Mouse (Mus musculus): Measurements from ENCODE around the gene Gm5426. TPM values are rescaled to one million over a fixed set of nuclear protein-coding genes. Genes with fewer than 3 reads are reported as not detected.
"Not testable (repeated sequence)": the region's sequence is repeated elsewhere in the genome, so short reads cannot be mapped to it uniquely, and the experiment has no call there.

Gm5426 gene
- polyA plus RNA-seq, 1 experiment from 2014 or later, result not detected

DNA sequence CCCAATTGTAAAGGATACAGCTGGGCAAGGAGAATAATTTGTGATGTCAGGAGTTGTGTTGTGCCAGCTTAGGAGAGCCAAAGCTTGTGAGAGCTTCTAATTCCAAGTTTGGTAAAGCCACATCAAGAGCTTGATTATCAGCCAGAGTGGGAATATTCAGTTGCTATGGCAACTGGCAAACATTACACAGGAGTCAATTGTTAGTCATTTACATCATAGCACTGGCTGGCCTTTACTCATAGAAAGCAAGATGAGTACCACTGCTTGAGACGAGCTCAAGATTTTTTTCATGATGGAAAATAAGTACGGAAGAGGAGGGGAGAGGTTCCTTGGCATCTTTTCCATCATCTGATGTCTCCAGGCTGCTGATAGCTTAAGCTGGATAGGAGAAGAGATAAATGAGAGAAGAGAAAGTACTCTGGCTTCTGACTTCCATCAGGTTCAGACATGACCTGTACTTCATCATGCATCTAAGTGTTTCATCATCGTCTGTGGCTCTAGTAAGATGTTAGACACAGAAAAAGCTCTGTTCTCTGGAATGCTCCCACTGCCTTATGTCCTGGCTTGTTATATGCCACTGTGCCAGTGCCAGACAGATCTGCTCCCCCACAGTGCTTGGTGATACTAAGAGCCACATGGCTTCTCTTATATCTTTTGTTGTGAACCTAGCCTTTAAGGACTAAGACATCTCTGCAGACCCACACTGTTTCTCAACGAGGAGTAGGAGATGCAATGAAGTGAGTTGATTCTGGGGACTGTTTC lies 15.0 kb upstream of the Gm5426 start:
- 80% methylated on average over 4 of the region's 4 CpGs for WGBS (ENCODE audit: missing documents)
- no peak overlapping the region for H3K4me3 ChIP-seq (ENCODE audit: inconsistent target)
- no peaks in the 10 kb centered on the region for H3K79me2 ChIP-seq (ENCODE audit: inconsistent target)
- H3K36me3 ChIP-seq (ENCODE audit: inconsistent target), result no peaks in the 10 kb centered on the region
- H3K27ac ChIP-seq, result no peak overlapping the region

DNA sequence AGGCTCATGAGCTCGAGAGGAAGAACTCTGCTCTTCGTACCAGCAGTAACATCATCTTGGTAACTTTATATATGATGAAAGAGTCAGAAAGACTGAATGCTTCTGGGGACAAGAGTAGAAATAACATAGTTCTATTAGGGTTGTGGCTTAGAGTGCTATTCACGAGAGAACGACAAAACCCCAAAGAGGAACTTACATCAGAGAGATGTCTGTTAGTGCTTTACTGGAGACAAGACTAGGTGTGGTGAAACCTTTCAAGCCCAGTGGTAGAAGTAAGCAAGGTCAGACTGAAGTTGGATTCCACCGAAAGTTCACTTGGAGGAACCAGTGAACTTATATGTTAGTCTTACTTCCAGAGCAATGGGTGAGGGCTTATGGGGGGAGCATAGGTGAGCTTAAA lies 12.5 kb upstream of the Gm5426 start:
- no peak overlapping the region for H3K27ac ChIP-seq
- 11% methylated on average over 5 of the region's 5 CpGs for whole genome bisulfite sequencing (ENCODE audit: missing documents)

DNA sequence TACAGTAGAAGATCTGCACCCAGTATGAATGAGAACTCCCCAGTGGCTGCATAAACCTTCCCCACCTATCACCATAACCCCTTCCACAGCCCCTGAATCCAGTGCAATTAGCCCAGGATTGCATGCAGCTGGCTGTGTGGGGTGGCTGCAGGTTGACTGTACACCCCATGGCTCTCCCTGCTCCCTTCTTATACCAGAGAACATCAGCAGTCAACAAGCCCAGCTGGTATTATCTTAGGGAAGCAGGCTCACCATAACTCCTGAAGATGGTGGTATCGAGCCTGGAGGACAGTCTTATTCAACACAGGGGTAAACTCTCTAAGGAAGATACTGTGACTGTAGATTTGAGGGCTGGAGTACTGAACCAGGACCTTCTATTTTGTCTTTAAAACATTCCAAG lies 12.1 kb upstream of the Gm5426 start:
- Histone ChIP-seq H3K27ac (no peak overlapping the region), H3K36me3 (ENCODE audit: inconsistent target) (no peaks in the 10 kb centered on the region), H3K4me3 (ENCODE audit: inconsistent target) (no peak overlapping the region), H3K79me2 (ENCODE audit: inconsistent target) (no peaks in the 10 kb centered on the region)
- WGBS (ENCODE audit: missing documents), result 78% methylated on average over 1 of the region's 1 CpGs

More for the DNA sequence above, 12.5 kb upstream of the Gm5426 start:
- H3K4me3 ChIP-seq (ENCODE audit: inconsistent target), result no peak overlapping the region
- no peaks in the 10 kb centered on the region for H3K79me2 ChIP-seq (ENCODE audit: inconsistent target)
- H3K36me3 ChIP-seq (ENCODE audit: inconsistent target), result no peaks in the 10 kb centered on the region

DNA sequence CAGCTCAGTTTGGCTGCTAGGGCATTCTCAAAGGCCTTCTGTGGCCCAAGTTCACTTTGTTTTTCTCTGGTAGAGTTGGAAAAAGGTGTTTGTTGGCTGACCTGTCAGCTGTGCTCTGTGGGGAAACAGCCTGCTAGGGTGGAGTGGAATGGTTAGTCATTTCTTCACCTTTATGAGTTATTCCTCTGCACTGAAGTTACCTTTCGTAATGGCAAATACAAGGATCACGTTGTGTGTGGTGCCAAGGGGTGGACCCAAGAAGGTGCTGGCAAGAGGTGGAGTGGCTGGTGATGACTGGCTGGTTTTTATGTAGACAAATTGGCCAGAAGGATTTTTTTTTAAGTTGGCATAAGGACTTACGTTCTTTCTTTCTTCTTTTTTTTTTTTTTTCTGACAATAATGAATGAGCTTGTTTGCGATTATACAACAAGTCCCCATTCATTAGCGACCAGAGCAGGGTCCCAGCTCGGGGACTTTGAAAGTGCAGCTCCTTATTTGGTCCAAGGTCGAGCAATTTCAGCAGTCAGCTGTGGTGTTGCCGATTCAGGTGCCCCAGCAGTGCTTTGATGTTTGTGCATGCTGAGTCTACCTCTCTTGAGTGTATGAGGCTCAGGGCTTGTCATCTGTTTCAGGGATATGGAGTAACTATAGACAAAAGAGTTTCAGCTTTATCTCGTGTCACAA lies 10.5 kb upstream of the Gm5426 start:
- H3K36me3 ChIP-seq (ENCODE audit: inconsistent target), result no peaks in the 10 kb centered on the region
- no peaks in the 10 kb centered on the region for H3K79me2 ChIP-seq (ENCODE audit: inconsistent target)
- H3K27ac ChIP-seq, result no peak overlapping the region
- WGBS (ENCODE audit: missing documents), result 89% methylated on average over 6 of the region's 9 CpGs
- H3K4me3 ChIP-seq (ENCODE audit: inconsistent target), result no peak overlapping the region

DNA sequence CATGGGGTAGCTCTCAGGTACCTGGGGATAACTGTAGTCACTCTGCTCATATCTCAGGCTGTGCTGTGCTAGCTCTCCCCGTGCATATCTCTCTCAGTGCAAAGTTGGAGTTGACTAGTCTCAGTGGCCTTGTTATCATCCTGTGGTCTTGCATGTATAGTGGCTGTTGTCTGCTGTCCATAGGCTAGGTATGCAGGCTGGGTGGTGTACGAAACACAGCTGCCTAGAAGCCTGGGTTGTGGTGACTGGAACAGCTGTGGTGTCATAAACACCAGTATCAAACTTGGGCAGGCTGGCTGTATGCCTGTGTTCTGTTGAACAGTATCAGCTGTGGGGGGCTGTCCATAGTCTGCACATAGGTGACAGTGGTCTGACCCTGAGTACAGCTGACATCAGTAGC lies 7.2 kb upstream of the Gm5426 start:
- Histone ChIP-seq H3K27ac (no peak overlapping the region), H3K36me3 (ENCODE audit: inconsistent target) (no peaks in the 10 kb centered on the region), H3K4me3 (ENCODE audit: inconsistent target) (no peak overlapping the region), H3K79me2 (ENCODE audit: inconsistent target) (no peaks in the 10 kb centered on the region)
- 93% methylated on average over 2 of the region's 2 CpGs for WGBS (ENCODE audit: missing documents)

DNA sequence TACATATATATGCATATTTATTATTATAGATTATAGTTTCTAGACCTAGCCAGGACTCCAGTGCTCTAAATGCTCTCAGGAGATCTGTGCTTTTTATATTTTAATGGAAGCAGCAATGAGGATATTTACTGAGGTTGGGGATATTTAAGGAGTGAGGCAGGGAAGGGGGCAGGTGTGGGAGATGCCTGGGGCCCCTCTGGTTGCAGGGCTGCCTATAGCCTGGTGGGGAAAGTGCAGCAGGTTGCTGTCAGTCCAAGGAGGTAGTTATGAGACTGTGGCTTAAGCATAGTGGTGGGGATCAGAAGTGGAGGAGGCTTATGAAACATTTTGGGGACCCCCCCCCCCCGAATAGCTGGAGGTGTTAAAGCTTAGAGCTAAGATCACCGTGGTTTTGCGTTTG lies 6.0 kb upstream of the Gm5426 start:
- Histone ChIP-seq H3K79me2 (ENCODE audit: inconsistent target) (no peaks in the 10 kb centered on the region), H3K4me3 (ENCODE audit: inconsistent target) (no peak overlapping the region), H3K36me3 (ENCODE audit: inconsistent target) (no peaks in the 10 kb centered on the region), H3K27ac (no peak overlapping the region)
- 89% methylated on average over 3 of the region's 3 CpGs for WGBS (ENCODE audit: missing documents)

DNA sequence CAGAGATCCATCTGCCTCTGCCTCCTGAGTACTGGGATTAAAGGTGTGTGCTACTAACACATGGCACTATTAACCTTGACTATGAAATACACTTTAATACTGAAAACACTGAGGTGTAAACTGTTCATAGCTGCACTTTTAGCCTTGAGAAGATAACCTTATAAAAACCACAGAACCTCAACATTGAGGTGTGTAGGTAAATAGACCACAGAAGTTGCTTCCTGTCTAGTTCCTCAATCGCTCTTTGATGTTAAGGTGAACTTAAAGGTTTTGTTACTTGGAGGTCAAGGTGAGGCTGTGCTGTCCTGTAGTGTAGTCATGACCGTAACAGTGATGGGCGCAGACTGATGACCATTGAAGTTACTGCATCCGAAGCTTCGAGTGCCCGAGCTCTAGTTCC lies 5.3 kb upstream of the Gm5426 start:
- Histone ChIP-seq H3K27ac (no peak overlapping the region), H3K79me2 (ENCODE audit: inconsistent target) (no peaks in the 10 kb centered on the region), H3K36me3 (ENCODE audit: inconsistent target) (no peaks in the 10 kb centered on the region), H3K4me3 (ENCODE audit: inconsistent target) (no peak overlapping the region)
- WGBS (ENCODE audit: missing documents), result 83% methylated on average over 6 of the region's 6 CpGs

DNA sequence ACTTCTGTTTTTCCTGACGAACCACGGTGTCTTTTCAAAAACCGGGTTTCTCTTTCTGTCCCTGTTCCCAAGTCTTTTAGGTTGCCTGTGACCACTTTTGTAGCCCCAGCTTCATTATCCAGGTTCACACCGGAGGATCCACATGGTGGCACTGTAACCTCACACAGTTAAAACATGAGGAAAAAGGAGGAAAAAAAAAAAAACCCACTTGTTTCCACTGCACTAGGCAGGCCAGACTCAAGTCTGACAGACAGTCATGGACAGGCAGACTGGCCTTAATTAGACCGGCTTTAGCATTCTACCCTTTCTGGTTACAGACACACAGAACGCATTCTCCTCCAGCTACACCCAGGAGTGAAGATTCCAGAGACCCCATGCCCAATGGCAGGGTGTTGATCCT lies 4.2 kb upstream of the Gm5426 start:
- Histone ChIP-seq H3K79me2 (ENCODE audit: inconsistent target) (no peaks in the 10 kb centered on the region), H3K27ac (peak overlapping the region; percentile 8; the same call in 1 of the 2 replicates), H3K4me3 (ENCODE audit: inconsistent target) (no peak overlapping the region), H3K36me3 (ENCODE audit: inconsistent target) (no peaks in the 10 kb centered on the region)
- 28% methylated on average over 6 of the region's 6 CpGs for WGBS (ENCODE audit: missing documents)

DNA sequence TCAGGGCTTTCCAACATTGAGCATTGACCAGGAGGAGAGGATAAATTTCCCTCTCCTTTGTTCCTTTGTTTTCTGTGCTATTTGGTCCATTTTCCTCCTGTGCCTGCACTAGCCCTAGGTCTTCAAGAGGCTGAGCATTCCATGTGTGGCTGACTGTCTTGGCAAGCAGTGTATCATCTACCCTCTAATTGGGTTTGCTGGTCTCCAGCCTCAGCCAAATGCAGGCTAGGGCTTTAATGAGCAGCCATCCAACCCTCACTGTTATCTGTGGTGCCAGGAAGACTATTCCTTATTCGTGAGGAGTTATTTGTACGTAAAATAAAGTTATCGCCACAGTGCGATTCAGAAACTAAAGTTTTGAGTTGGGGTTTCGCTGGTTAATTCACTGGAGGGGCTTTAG lies 2.2 kb downstream of the Gm5426 start:
- H3K4me3 ChIP-seq (ENCODE audit: inconsistent target), result no peak overlapping the region
- H3K27ac ChIP-seq, result no peak overlapping the region
- H3K79me2 ChIP-seq (ENCODE audit: inconsistent target), result no peaks in the 10 kb centered on the region
- WGBS (ENCODE audit: missing documents), result 96% methylated on average over 5 of the region's 5 CpGs
- H3K36me3 ChIP-seq (ENCODE audit: inconsistent target), result no peaks in the 10 kb centered on the region

DNA sequence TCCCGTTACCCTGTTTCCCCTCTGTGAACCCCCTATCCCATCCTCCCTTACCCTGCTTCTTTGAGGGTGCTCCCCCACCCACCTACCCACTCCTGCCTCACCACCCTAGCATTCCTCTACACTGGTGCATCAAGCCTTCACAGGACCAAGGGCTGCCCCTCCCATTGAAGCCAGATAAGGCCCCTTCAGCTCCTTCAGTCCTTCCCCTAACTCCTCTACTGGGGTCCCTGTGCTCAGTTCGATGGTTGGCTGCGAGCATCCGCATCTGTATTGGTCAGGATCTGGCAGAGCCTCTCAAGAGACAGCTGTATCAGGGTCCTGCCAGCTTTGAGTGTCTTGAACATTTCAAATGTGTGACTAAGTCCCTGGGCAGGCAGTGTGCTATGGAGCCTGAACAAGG lies 2.9 kb downstream of the Gm5426 start:
- H3K36me3 ChIP-seq (ENCODE audit: inconsistent target); H3K4me3 ChIP-seq (ENCODE audit: inconsistent target); H3K79me2 ChIP-seq (ENCODE audit: inconsistent target); H3K27ac ChIP-seq: not testable (repeated sequence)
- 98% methylated on average over 4 of the region's 4 CpGs for WGBS (ENCODE audit: missing documents)

DNA sequence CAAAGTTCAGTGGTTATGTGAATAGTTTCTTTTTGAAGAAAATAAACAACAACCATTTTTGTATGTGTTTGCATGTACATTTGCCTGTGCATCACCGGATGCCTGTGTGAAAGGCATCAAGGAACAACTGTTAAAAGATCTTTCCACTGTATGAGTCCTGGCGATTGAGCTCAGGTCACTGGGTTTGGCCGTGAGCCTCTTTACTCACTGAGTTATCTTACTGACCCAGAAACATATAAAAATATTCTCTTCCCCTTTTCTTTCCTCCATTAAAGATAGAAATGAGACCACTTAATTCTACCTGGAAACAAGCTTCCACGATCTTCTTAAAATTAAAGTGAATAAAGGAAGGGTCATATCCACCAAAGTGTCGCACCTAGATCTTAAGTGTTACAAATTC lies 10.2 kb downstream of the Gm5426 start:
- Histone ChIP-seq H3K4me3 (ENCODE audit: inconsistent target) (no peak overlapping the region), H3K36me3 (ENCODE audit: inconsistent target) (no peaks in the 10 kb centered on the region), H3K27ac (no peak overlapping the region), H3K79me2 (ENCODE audit: inconsistent target) (no peaks in the 10 kb centered on the region)
- 67% methylated on average over 5 of the region's 5 CpGs for WGBS (ENCODE audit: missing documents)

DNA sequence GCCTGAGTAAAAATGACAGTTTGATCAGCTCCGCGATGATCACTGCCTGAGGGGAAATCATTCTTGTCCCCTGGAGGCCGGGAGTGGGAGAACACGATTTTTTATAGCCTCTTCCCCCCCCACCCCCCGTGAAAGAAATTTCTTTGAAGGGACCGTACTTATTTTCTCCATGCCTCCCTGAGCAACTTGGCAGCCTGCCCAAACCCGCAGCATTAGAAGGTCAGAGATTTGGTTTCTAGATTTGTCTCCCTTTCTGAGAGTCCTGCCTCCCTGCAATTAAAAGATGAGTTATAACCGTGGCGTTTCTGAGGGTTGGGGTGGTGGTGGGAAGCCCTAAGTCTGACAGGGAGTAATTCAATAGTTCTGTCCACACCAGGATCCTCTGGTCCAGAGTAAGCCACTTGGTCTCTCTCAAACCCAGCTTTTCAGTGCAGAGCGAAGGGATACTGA lies 11.9 kb downstream of the Gm5426 start:
- Histone ChIP-seq H3K36me3 (ENCODE audit: inconsistent target) (no peaks in the 10 kb centered on the region), H3K4me3 (ENCODE audit: inconsistent target) (no peak overlapping the region), H3K27ac (no peak overlapping the region), H3K79me2 (ENCODE audit: inconsistent target) (no peaks in the 10 kb centered on the region)
- WGBS (ENCODE audit: missing documents), result 51% methylated on average over 10 of the region's 10 CpGs

DNA sequence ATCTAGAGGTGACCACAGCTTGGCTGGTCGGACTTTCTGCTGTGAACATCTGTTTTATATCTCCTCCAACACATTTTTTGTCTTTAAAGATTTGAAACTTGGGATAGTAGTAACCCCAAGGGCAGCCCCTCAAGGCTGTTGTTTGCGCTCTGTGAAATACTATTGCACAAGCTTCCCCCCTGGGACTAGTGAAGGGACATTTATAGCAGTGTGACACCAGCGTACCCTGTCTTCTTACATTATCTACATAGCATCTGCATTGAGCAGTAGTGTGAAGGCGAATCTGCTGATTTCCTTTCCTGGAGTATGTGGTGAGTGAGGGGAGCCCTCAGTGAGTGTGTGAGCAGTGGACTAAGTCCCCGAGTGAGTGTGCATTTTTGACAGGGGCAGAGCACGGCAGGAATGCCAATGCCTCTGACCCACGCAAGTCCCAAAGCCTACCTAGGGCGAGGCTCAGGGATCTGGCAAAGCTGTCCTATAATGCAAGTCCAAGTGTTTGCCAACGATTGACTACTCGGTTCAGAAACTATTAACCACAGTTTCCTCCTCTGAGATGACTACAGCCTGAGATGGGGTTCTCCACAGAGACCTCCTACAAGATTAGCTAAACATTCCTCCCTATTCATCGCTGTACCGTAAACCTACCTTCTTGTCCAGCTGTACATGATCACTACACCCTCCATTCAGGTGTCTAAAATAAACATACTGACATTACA lies 14.2 kb downstream of the Gm5426 start:
- no peak overlapping the region for H3K27ac ChIP-seq
- WGBS (ENCODE audit: missing documents), result 40% methylated on average over 12 of the region's 12 CpGs

DNA sequence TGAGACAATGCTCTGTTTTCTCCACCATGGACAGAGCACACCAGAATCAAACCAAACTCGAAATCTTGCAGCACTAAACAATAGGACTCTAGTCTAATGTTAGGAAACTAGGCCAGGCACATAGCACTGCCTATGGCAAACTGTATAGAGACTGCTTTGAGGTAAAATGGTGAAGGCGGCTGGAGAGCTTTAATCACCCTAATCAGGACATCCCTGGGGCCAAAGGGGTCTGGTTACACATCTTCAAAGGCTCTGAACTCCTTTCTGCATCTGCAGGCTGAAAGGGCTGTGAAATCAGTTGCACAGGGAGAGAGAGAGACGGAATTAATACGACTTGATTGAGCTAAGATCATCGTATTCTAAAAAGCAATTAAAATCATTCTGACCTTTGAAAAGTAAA lies 16.9 kb downstream of the Gm5426 start:
- WGBS (ENCODE audit: missing documents), result 93% methylated on average over 5 of the region's 5 CpGs
- Histone ChIP-seq H3K4me3 (ENCODE audit: inconsistent target) (no peak overlapping the region), H3K36me3 (ENCODE audit: inconsistent target) (no peaks in the 10 kb centered on the region), H3K27ac (no peak overlapping the region), H3K79me2 (ENCODE audit: inconsistent target) (no peaks in the 10 kb centered on the region)

More for the DNA sequence above, 14.2 kb downstream of the Gm5426 start:
- no peaks in the 10 kb centered on the region for H3K79me2 ChIP-seq (ENCODE audit: inconsistent target)
- H3K36me3 ChIP-seq (ENCODE audit: inconsistent target), result no peaks in the 10 kb centered on the region
- H3K4me3 ChIP-seq (ENCODE audit: inconsistent target), result no peak overlapping the region
